Mouse (Mus musculus) small intestine, adult 2 months (tissue): ENCODE data around the gene Lrp3.

Experiments
- CTCF ChIP-seq: fragments of 200-500 bp; IDR thresholded peaks from 2 replicates; pipeline ENCODE4 v1.5.1; 2012; ENCODE audit warnings: low read depth, mild to moderate bottlenecking, control low read depth, inconsistent platforms, low read length, moderate library complexity, mixed read lengths; ENCODE audit not compliant: insufficient replicate concordance, insufficient read length; ENCODE audit errors: extremely low read depth
- POLR2A ChIP-seq: fragments of 200-500 bp; IDR thresholded peaks from 2 replicates; pipeline ENCODE4 v1.6.1; 2012; ENCODE audit warnings: low read depth, mild to moderate bottlenecking, control low read depth, inconsistent platforms, low read length, moderate library complexity

- no peak for TF ChIP-seq POLR2A
- TF ChIP-seq CTCF: peak; percentile 63; the same call in 1 of the 2 replicates
Measured at GRCm38 (mm10) chr7:35171867-35172382, 43.4 kb downstream of the Lrp3 start.
